Mouse (Mus musculus): Measurements from ENCODE around the gene Snrnp48. TPM values are rescaled to one million over a fixed set of nuclear protein-coding genes. Genes with fewer than 3 reads are reported as not detected.

The Snrnp48 gene
- polyA plus RNA-seq, 1 experiment from 2014 or later, result 36.0 TPM

GRCm38 (mm10) chr13:38235370-38235769 lies 30.6 kb downstream of the Snrnp48 start:
- H3K9ac ChIP-seq (ENCODE audit: low read length), result no peak overlapping the region
- H3K27ac ChIP-seq (ENCODE audit: low read depth, low read length), result no peak overlapping the region
- no peaks in the 10 kb centered on the region for H3K36me3 ChIP-seq (ENCODE audit: control insufficient read depth, insufficient read depth, low read length)
- no peaks in the 10 kb centered on the region for H3K9me3 ChIP-seq (ENCODE audit: control insufficient read depth, low read length)
- 78% methylated on average over 3 of the region's 3 CpGs for WGBS
- H3K4me2 ChIP-seq, result no peak overlapping the region
- H3K27me3 ChIP-seq (ENCODE audit: control insufficient read depth, insufficient read depth, low read length), result no peaks in the 10 kb centered on the region
- no peaks in the 10 kb centered on the region for H3K4me1 ChIP-seq (ENCODE audit: control insufficient read depth, insufficient read depth, low read length)
- DNase-seq (ENCODE audit: low spot score, missing footprints), result no peak
- ATAC-seq (ENCODE audit: low FRiP score), result no peak
- no peak overlapping the region for H3K4me3 ChIP-seq (ENCODE audit: low read depth, low read length)

DNA sequence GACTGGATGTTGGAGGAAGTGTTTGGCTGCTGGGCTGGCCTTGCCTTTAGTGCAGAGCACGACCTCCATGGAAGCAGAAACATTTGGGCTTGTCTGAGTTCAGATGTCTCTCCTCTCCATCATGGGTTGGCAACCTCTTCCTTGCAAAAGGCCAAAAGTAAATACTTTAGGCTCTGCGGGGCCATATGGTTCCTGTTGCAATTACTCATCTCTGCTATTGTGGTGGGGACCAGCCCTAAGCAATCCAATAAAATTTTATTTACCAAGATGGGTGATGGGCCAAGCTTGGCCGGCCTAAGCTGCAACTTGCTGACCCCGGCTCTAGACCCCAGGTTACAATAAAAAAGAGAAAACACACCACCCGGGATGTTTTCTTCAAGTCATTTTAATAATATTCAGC lies 43.4 kb downstream of the Snrnp48 start:
- DNase-seq (ENCODE audit: low spot score, missing footprints), result no peak
- ATAC-seq (ENCODE audit: low FRiP score), result no peak
- H3K4me2 ChIP-seq, result no peak overlapping the region

GRCm38 (mm10) chr13:38251226-38251625 lies 46.5 kb downstream of the Snrnp48 start:
- ATAC-seq (ENCODE audit: low FRiP score) (no peak), DNase-seq (ENCODE audit: low spot score, missing footprints) (no peak)
- no peaks in the 10 kb centered on the region for H3K27me3 ChIP-seq (ENCODE audit: control insufficient read depth, insufficient read depth, low read length)
- WGBS, result 79% methylated on average over 3 of the region's 3 CpGs
- H3K4me3 ChIP-seq (ENCODE audit: low read depth, low read length), result no peak overlapping the region
- H3K4me2 ChIP-seq, result no peak overlapping the region
- no peak overlapping the region for H3K27ac ChIP-seq (ENCODE audit: low read depth, low read length)
- H3K36me3 ChIP-seq (ENCODE audit: control insufficient read depth, insufficient read depth, low read length), result no peaks in the 10 kb centered on the region
- no peaks in the 10 kb centered on the region for H3K9me3 ChIP-seq (ENCODE audit: control insufficient read depth, low read length)
- H3K9ac ChIP-seq (ENCODE audit: low read length), result no peak overlapping the region
- H3K4me1 ChIP-seq (ENCODE audit: control insufficient read depth, insufficient read depth, low read length), result no peaks in the 10 kb centered on the region

More for the DNA sequence above, 43.4 kb downstream of the Snrnp48 start:
- H3K9ac ChIP-seq (ENCODE audit: low read length), result no peak overlapping the region
- no peaks in the 10 kb centered on the region for H3K36me3 ChIP-seq (ENCODE audit: control insufficient read depth, insufficient read depth, low read length)
- no peaks in the 10 kb centered on the region for H3K9me3 ChIP-seq (ENCODE audit: control insufficient read depth, low read length)
- H3K4me3 ChIP-seq (ENCODE audit: low read depth, low read length), result no peak overlapping the region
- H3K27me3 ChIP-seq (ENCODE audit: control insufficient read depth, insufficient read depth, low read length), result no peaks in the 10 kb centered on the region
- H3K4me1 ChIP-seq (ENCODE audit: control insufficient read depth, insufficient read depth, low read length), result no peaks in the 10 kb centered on the region
- 85% methylated on average over 5 of the region's 5 CpGs for WGBS
- H3K27ac ChIP-seq (ENCODE audit: low read depth, low read length), result no peak overlapping the region

- H3K27me3 ChIP-seq (ENCODE audit: control insufficient read depth, insufficient read depth, low read length), result no peaks in the 10 kb centered on the region
- no peak for DNase-seq (ENCODE audit: low spot score, missing footprints)
- 94% methylated on average over 9 of the region's 9 CpGs for WGBS
- H3K4me1 ChIP-seq (ENCODE audit: control insufficient read depth, insufficient read depth, low read length), result no peaks in the 10 kb centered on the region
- H3K4me2 ChIP-seq, result no peak overlapping the region
- ATAC-seq (ENCODE audit: low FRiP score), result no peak
- no peaks in the 10 kb centered on the region for H3K9me3 ChIP-seq (ENCODE audit: control insufficient read depth, low read length)
- no peak overlapping the region for H3K27ac ChIP-seq (ENCODE audit: low read depth, low read length)
- no peaks in the 10 kb centered on the region for H3K36me3 ChIP-seq (ENCODE audit: control insufficient read depth, insufficient read depth, low read length)
- H3K4me3 ChIP-seq (ENCODE audit: low read depth, low read length), result no peak overlapping the region
- H3K9ac ChIP-seq (ENCODE audit: low read length), result no peak overlapping the region
Observed at GRCm38 (mm10) chr13:38253696-38254095, 49.0 kb downstream of the Snrnp48 start.

- ATAC-seq (ENCODE audit: low FRiP score) (no peak), DNase-seq (ENCODE audit: low spot score, missing footprints) (no peak)
- WGBS, result 79% methylated on average over 2 of the region's 2 CpGs
Observed at GRCm38 (mm10) chr13:38258901-38259300, 54.2 kb downstream of the Snrnp48 start.

DNA sequence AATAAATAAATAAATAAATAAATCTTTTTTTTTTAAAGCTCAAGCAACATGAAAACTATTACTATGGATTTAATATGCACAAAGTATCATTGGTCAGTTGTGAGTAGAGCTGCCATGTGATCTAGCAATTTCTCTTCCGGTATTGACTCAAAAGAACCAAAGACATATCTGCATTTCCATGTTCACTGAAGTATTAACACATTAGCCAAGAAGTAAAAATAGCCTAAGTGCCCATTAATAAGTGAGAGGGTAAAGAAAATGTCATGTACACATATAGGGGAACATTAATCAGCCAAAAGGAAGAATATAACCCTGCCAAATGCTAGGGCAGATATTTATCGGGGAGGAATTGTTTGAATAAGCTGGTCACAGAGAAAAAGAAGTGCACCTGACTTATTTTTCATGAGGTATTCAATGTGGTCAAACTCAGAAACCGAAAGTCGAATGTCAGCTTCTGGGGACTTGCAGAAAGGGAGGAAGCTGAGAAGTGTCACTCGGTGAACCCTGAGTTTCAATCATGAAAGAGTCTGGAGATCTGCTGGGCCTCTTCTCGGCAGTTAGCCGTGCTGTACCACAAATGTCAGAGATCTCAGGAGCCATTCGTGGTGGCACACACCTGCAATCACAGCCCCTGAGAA lies 64.4 kb downstream of the Snrnp48 start:
- no peak overlapping the region for H3K4me2 ChIP-seq
- no peaks in the 10 kb centered on the region for H3K27me3 ChIP-seq (ENCODE audit: control insufficient read depth, insufficient read depth, low read length)
- no peak overlapping the region for H3K9ac ChIP-seq (ENCODE audit: low read length)
- H3K36me3 ChIP-seq (ENCODE audit: control insufficient read depth, insufficient read depth, low read length), result no peaks in the 10 kb centered on the region
- H3K9me3 ChIP-seq (ENCODE audit: control insufficient read depth, low read length), result no peaks in the 10 kb centered on the region; the same call in 1 of the 2 replicates
- no peaks in the 10 kb centered on the region for H3K4me1 ChIP-seq (ENCODE audit: control insufficient read depth, insufficient read depth, low read length)
- H3K27ac ChIP-seq (ENCODE audit: low read depth, low read length), result no peak overlapping the region
- no peak overlapping the region for H3K4me3 ChIP-seq (ENCODE audit: low read depth, low read length)
- WGBS, result 84% methylated on average over 8 of the region's 8 CpGs
- DNase-seq (ENCODE audit: low spot score, missing footprints) (no peak), ATAC-seq (ENCODE audit: low FRiP score) (no peak)

More at GRCm38 (mm10) chr13:38258901-38259300, 54.2 kb downstream of the Snrnp48 start:
- Histone ChIP-seq H3K27me3 (ENCODE audit: control insufficient read depth, insufficient read depth, low read length) (no peaks in the 10 kb centered on the region), H3K9me3 (ENCODE audit: control insufficient read depth, low read length) (no peaks in the 10 kb centered on the region), H3K4me1 (ENCODE audit: control insufficient read depth, insufficient read depth, low read length) (no peaks in the 10 kb centered on the region), H3K9ac (ENCODE audit: low read length) (no peak overlapping the region), H3K27ac (ENCODE audit: low read depth, low read length) (no peak overlapping the region), H3K36me3 (ENCODE audit: control insufficient read depth, insufficient read depth, low read length) (no peaks in the 10 kb centered on the region), H3K4me2 (no peak overlapping the region), H3K4me3 (ENCODE audit: low read depth, low read length) (no peak overlapping the region)

DNA sequence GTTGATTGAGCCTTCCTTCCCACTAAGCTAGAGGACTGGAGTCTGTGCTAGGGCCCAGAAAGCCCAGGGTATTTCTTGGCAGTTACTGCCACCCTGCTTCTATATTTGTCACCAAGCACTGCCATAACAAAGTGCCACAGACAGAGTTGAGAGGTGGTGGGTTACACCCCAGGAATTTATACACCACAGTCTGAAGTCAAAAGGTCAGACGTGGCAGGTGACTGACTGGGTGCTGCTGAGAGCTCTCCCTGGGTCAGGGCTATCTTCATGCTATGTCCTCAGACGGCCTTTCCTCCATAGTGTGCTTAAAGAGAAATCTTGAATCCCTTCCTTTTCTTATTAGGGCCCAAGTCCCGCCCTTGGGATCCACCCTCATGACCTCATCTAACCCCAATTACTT lies 67.9 kb downstream of the Snrnp48 start:
- H3K27me3 ChIP-seq (ENCODE audit: control insufficient read depth, insufficient read depth, low read length), result no peaks in the 10 kb centered on the region
- no peak overlapping the region for H3K4me2 ChIP-seq
- no peak overlapping the region for H3K4me3 ChIP-seq (ENCODE audit: low read depth, low read length)
- no peak for ATAC-seq (ENCODE audit: low FRiP score)
- H3K9me3 ChIP-seq (ENCODE audit: control insufficient read depth, low read length), result no peaks in the 10 kb centered on the region
- no peak overlapping the region for H3K27ac ChIP-seq (ENCODE audit: low read depth, low read length)
- no peaks in the 10 kb centered on the region for H3K4me1 ChIP-seq (ENCODE audit: control insufficient read depth, insufficient read depth, low read length)
- no peak overlapping the region for H3K9ac ChIP-seq (ENCODE audit: low read length)
- 72% methylated on average over 3 of the region's 3 CpGs for WGBS
- no peak for DNase-seq (ENCODE audit: low spot score, missing footprints)
- no peaks in the 10 kb centered on the region for H3K36me3 ChIP-seq (ENCODE audit: control insufficient read depth, insufficient read depth, low read length)

Other genes with a start within 250 kb of the Snrnp48 start
- gene Ssr1, start 210.7 kb upstream of the Snrnp48 start, polyA plus RNA-seq (2014; fragmentation: Nextera tagmentation; extraction: Ambion mirVana), result 114 and 125 TPM in 2 replicates
- 49.1 and 54.0 TPM in 2 replicates for gene Riok1, start 167.9 kb upstream of the Snrnp48 start, polyA plus RNA-seq (2014; fragmentation: Nextera tagmentation; extraction: Ambion mirVana)
- gene Cage1, start 167.9 kb upstream of the Snrnp48 start, polyA plus RNA-seq (2014; fragmentation: Nextera tagmentation; extraction: Ambion mirVana), result 0.94 and 0.98 TPM in 2 replicates
- gene Dsp, start 53.6 kb upstream of the Snrnp48 start, polyA plus RNA-seq (2014; fragmentation: Nextera tagmentation; extraction: Ambion mirVana), result 0.57 and 0.71 TPM in 2 replicates
- gene Bmp6, start 140.2 kb downstream of the Snrnp48 start, polyA plus RNA-seq (2014; fragmentation: Nextera tagmentation; extraction: Ambion mirVana), result 2.6 and 3.0 TPM in 2 replicates

Data from midbrain, embryonic 11.5 days (tissue).